Mouse (Mus musculus): ENCODE measurements at regions not wholly inside any gene's neighbourhood (a gene's known extent, or its start where the extent isn't known, plus 50 kb on each side); places are given as distances from the start of the nearest gene placed in this dataset.
"Not testable (repeated sequence)": the region's sequence is repeated elsewhere in the genome, so short reads cannot be mapped to it uniquely, and the experiment has no call there.

DNA sequence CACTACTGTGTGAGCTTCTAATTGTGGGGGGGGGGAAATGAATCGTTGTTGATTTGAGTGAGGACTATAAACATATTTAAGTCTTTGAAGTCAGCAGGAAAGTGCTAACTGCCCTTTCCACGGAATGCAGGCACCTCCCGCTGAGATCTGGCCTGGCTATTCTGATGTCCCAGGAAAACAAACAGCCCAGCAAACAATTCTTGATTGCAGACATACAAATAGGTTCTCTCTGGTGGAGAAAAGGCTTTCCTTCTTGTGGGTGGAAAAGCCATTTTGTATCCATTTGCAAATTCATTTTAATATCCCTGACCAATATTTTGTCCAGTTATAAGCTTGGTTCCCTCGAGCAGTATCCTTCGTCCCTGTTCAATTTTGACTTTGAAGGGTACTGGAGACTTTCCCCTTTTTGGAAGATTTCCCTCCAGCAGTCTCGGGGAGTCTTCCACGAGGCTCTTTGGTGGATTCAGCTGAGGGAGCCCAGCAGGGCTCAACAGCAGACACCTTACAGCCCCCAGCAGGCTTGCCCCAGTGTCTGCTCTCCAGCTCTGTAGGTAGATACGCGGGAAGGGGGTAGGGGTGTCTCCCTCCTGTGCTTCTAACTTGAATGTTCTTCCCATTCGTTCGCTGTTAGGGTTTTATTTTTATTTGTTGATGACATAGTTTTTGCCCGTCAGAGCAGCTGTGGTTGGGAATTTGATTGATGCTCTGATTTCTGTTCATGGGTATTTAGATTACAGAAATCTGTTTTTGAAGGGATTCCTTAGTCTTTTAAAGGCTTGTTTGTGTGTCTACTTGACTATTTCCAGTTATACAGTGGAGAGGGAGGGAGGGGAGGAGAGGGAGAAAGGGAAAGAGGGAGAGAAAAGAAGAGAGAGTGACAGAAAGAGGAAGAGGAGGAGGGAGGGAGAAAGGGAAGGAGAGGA, 64.9 kb upstream of the Cpm start:
- H3K27ac ChIP-seq, result no peak overlapping the region
- intact Hi-C loops (cut with DNase I), result no loop called here
- no peak overlapping the region for H3K4me3 ChIP-seq
- no peak for DNase-seq
- TF ChIP-seq CTCF (IDR thresholded peaks at IDR 0.05), result no peak

DNA sequence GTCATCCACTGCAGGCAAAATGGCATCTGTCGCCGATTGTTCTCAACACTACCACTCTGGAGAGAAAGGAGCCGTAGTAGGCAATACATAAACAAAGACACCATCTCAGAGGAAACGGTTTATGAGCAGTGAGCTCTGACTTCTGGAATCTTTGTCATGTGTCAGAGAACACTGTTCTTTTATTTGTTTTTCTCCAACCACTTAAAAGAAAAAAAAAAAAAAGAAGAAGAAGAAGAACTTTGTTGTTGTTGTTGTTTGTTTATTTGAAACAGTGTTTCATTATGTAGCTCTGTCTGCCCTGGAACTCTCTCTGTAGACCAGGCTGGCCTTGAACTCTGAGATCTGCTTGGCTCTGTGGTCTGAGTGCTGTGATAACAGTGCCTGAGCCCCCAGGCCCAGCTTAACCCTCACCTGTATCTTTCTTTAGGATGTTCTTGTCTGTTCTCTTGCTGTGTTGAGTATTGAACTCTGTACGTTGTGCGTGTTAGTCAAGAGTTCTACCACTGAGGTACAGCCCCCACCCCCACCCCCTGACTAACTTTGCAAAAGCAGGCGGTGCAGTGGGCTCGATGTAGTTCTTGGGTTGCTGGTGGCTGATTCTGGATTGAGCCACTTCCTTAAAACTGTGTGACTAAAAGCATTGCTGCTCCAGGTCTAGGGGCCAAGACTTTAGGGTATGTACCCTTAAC, 65.7 kb upstream of the Cpm start:
- no peak overlapping the region for H3K4me3 ChIP-seq
- no peak for TF ChIP-seq CTCF (IDR thresholded peaks at IDR 0.05)

DNA sequence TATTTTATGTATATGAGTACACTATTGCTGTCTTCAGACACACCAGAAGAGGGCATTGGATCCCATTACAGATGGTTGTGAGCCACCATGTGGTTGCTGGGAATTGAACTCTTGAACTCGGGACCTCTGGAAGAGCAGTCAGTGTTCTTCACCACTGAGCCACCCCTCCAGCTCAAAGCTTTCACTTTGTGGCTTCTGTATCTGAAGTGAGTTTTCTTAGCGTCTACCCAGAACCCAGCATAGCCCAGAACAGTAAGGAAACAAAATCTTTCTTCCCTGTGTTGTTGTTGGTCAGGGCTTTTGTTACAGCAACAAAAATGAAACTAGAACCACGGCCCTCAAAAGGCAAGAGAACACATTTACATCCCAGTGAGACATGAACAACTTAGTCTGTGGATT, 66.5 kb upstream of the Cpm start:
- H3K27ac ChIP-seq; H3K4me3 ChIP-seq; DNase-seq; intact Hi-C loops (cut with DNase I): not testable (repeated sequence)

More for the DNA sequence above, 65.7 kb upstream of the Cpm start:
- intact Hi-C loops (cut with DNase I), result no loop called here
- no peak for DNase-seq
- no peak overlapping the region for H3K27ac ChIP-seq

DNA sequence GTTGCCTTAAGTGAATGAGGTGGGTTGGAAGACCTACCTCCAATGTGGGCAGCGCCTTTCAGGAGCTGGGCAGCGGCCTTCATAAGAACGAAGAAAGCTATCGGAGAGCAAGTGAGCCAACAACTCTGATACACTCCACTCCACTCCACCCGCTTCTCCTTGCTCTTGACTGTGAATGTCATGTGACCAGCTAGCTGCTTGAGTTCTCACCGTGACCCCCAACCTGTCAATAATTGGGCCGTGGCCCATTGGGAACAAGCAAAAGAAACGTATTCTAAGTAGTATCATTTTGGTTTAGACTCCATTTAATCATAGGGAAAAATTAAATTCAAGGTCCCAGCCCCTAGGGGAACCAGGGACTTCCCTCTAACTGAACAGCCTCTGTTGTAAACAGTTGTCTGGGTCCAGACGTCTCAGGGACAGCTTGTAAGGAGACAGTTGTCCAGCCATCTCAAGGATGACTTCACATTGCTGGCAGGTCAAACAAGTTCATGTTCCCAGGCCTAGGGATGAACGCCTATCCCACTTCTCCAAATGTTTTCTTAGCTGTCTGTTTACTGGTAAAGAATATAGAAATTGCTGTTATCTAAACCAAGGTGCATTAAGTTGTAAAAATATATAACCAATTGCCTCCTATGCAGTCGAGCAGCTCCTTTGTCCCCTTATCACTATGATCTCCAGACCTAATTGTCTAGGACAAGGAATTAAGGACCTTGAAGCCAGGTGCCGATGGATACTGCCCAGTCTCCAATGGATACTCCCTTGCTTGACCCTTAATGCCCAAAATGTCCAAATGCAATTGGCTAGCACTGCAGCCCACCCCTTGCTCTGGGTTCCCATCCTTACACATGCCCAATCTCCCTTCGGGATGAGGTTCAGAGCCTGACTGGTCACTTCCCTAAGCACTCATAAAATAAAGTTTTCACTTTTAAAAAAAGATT, 67.1 kb upstream of the Cpm start:
- TF ChIP-seq CTCF (IDR thresholded peaks at IDR 0.05), result no peak
- intact Hi-C loops (cut with DNase I), result no loop called here
- DNase-seq, result no peak

DNA sequence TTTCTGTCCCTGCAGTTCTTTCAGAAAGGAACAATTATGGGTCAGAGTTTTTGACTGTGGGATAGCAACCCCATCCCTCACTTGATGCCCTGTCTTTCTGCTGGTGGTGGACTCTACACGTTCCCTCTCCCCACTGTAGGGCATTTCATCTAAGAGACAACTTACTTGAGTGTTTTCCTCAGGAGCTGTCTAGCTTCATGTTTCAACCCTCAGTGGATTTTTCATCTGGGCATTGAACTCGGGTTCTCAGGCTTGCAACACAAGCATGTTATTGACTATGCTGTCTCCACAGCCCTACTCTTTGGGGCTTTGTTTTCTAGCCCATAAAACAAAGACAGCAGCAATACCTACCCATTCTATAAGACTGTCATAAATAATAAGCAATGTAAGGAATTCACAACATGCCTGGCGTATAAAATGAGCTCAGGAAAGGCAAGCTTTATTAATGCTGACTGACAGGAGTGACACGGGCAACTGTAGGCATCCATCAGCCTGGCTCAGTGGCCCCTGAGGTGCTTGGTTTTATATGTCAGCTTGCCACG, 68.0 kb upstream of the Cpm start:
- intact Hi-C loops (cut with DNase I), result no loop called here
- Histone ChIP-seq H3K4me3 (no peak overlapping the region), H3K27ac (no peak overlapping the region)
- no peak for DNase-seq
- no peak for TF ChIP-seq CTCF (IDR thresholded peaks at IDR 0.05)

More for the DNA sequence above, 67.1 kb upstream of the Cpm start:
- Histone ChIP-seq H3K27ac (no peak overlapping the region), H3K4me3 (no peak overlapping the region)

DNA sequence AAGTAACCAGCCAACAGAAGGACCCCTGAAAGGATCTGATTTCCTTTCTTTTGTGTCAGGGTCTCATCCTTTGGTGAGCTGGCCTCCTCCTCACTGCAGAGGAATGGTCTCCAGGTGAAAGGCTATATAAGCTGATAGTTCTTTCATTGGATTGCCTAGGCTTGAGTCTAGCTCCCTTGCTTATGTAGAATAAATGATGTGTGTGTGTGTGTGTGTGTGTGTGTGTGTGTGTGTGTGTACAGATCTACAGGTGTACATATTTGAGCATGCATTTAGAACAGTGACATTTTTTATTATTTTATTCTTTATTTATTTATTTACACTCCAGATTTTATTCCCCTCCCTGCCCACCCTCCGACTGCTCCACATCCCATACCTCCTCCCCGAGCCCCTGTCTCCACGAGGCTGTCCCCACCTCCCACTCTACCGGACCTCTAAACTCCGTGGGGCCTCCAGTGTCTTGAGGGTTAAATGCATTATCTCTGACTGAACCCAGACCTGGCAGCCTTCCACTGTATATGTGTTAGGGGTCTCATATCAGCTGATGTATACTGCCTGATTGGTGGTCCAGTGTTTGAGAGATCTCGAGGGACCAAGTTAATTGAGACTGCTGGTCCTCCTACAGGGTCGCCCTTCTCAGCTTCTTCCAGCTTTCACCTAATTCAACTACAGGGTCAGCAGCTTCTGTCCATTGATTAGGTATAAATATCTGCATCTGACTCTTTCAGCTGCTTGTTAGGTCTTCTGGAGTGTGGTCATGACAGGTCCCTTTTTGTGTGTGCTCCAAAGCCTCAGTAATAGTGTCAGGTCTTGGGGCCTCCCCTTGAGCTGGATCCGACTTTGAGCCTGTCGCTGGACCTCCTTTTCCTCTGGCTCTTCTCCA, 68.7 kb upstream of the Cpm start:
- no peak overlapping the region for H3K27ac ChIP-seq
- intact Hi-C loops (cut with DNase I), result no loop called here
- no peak for TF ChIP-seq CTCF (IDR thresholded peaks at IDR 0.05)
- no peak for DNase-seq
- no peak overlapping the region for H3K4me3 ChIP-seq

DNA sequence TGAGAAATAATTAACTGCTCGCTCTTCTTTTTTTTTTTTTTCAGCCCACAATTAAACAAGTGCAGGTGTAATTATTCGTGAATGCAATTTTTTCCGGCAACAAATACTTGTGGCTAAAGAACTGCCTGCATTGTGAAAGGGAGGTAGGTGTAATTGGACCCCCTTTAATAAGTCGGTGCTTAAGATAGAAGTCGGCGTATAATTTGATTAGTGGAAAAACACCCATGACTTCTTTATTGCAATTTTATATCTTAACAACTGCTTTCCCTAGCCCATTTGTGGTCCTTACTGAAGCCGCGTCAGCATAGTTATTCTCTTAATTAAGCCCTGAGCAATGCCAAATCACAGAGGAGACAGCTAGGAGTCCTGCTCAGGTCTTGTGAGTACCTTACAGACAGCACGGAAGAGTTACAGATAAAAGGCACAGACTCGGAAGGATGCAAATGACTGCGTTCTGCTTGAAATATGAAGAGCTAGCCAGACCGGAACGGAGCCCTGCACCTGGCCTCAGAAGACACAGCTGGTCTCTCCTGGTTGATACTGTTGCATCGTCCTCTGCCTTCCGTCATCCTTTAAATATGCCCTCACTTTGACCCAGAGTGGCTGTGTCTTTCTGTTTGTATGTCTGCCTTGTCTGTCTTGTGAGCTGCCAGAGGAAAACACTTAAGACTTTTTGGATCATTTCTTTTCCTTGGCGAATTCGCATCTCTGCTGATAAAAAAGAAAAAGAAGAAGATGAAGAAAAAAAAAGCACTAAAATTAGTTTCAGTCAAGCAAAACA, 69.5 kb upstream of the Cpm start:
- TF ChIP-seq CTCF (IDR thresholded peaks at IDR 0.05), result no peak
- intact Hi-C loops (cut with DNase I), result no loop called here
- H3K4me3 ChIP-seq, result no peak overlapping the region

DNA sequence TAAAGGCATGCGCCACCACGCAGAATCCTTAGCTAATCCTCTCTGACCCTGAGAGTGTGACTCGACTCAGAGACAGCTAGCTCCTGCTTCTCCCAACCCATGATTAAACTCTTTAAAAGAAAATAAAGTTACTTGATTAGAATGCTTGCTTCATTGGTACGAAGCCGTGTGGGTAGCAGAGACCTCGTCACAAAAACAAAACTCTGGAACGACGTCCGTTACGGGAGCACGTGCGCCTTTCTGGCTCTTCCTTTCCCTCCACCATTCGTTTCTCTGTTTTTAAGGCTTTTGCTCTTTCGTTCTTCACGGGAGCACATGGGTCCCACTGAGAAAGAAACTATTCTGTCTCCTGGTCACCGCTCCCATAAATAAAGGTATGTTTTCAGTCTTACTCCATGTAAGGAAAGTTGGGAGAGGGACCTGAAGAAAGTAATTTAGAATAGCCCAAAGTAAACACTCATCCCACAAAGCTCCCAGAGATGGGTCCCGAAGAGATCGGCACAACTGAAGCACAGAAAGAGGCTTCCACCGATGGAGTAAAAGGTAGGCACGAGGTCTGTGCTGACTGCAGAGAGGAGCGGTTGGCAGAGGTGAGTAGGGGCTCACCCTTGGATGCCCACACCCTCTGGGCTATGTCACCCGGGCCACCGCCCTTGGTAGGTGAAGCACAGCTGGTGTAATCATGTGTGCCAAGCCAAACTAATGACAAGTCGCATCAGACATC, 70.2 kb upstream of the Cpm start:
- intact Hi-C loops (cut with DNase I), result no loop called here
- DNase-seq, result no peak
- TF ChIP-seq CTCF (IDR thresholded peaks at IDR 0.05), result no peak
- H3K27ac ChIP-seq, result no peak overlapping the region
- no peak overlapping the region for H3K4me3 ChIP-seq

More for the DNA sequence above, 69.5 kb upstream of the Cpm start:
- no peak overlapping the region for H3K27ac ChIP-seq
- DNase-seq, result no peak

DNA sequence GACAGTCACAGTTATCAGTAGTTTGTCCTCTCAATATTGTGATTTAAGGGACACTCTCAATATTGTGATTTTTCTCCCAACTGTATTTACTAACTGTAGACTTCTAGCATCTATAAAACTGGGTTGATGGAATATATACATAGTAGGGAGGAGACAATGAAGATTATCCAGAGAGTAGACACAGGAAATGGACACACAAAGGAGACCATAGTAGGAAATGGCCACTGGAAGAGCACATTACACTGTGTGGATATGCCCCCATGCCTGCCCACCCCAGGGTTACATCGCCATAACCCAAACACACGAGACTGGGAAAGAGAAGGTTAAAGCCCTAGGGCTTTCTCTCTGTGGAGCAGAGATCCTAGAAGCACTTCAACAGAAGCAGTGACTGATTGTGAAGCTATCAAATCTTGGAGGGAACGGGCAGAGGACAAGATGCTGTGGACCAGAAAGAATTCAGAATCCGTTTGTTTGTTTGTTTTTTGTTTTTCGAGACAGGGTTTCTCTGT, 71.0 kb upstream of the Cpm start:
- Histone ChIP-seq H3K27ac (no peak overlapping the region), H3K4me3 (no peak overlapping the region)
- no peak for DNase-seq
- no peak for TF ChIP-seq CTCF (IDR thresholded peaks at IDR 0.05)
- intact Hi-C loops (cut with DNase I), result no loop called here

DNA sequence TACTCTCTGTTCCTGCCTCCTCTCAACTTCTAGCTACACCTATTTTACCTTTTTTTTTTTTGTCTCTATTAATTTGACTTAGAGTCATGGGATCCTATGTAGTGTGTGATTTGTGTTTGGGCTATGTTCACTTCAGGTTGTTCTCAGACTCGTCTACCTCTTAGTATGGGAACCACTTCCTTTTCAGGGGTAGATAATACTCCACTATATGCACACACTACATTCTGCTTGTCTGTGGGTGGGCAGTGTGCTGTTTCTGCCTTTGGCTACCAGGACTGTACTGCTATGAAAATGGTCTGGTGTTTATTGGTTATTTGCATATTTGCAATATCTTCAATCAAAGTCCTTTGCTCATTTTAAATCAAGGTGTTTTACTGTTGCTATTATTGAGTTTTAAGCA, 71.6 kb upstream of the Cpm start:
- TF ChIP-seq CTCF (IDR thresholded peaks at IDR 0.05), result no peak
- Histone ChIP-seq H3K4me3 (no peak overlapping the region), H3K27ac (no peak overlapping the region)
- DNase-seq, result no peak
- intact Hi-C loops (cut with DNase I), result no loop called here

Data from gastrocnemius, adult 2 months (tissue).